Mouse (Mus musculus): Measurements from ENCODE around the gene Ubald1.

GRCm38 (mm10) chr16:4831650-4832419 lies 48.3 kb downstream of the Ubald1 start:
- TF ChIP-seq CTCF (IDR thresholded peaks at IDR 0.05; ENCODE audit: borderline replicate concordance, insufficient read depth, low read length) (no peak), POLR2A (IDR thresholded peaks at IDR 0.05; ENCODE audit: low read depth, low read length) (no peak)
